Mouse (Mus musculus) ES-E14 (cell line): ENCODE measurements at regions not wholly inside any gene's neighbourhood (a gene's known extent, or its start where the extent isn't known, plus 50 kb on each side); places are given as distances from the start of the nearest gene placed in this dataset.

Experiments
- DNase-seq: peaks from one replicate; pipeline ENCODE4 v3.0.0-alpha.2; 2013; ENCODE audit warnings: low read depth, low spot score
- H3K27ac ChIP-seq: 2 replicates; pipeline ENCODE4 v1.5.1; 2012; ENCODE audit warnings: low read depth, mild to moderate bottlenecking, low read length, moderate library complexity, mixed read lengths; ENCODE audit not compliant: poor library complexity, insufficient read depth, severe bottlenecking
- H3K36me3 ChIP-seq: 2 replicates; pipeline ENCODE4 v1.6.1; 2012; ENCODE audit warnings: mild to moderate bottlenecking, low read length, moderate library complexity, mixed read lengths; ENCODE audit not compliant: control insufficient read depth, poor library complexity, insufficient read depth, severe bottlenecking
- H3K4me1 ChIP-seq, 2 experiments: fragments of 150-350 bp in 1 of 2; sonication (generic) in 1 of 2; 2 replicates each; pipeline ENCODE4 v1.6.1; 2012; ENCODE audit warnings: low read length in 2 of 2, mild to moderate bottlenecking in 1 of 2, mixed read lengths in 1 of 2; ENCODE audit not compliant: control insufficient read depth in 2 of 2, insufficient read depth in 2 of 2, poor library complexity in 1 of 2
- H3K4me3 ChIP-seq, 2 experiments: fragments of 150-350 bp in 1 of 2; sonication (generic) in 1 of 2; 2 replicates each; pipeline ENCODE4 v1.5.1; 2012; ENCODE audit warnings: low read length in 2 of 2, low read depth in 1 of 2, mild to moderate bottlenecking in 1 of 2, mixed read lengths in 1 of 2; ENCODE audit not compliant: insufficient read depth in 1 of 2, poor library complexity in 1 of 2, severe bottlenecking in 1 of 2
- H3K9ac ChIP-seq: 2 replicates; pipeline ENCODE4 v1.6.1; 2012; ENCODE audit warnings: low read depth, mild to moderate bottlenecking, low read length, mixed read lengths; ENCODE audit not compliant: poor library complexity, insufficient read depth, severe bottlenecking
- H3K9me3 ChIP-seq: fragments of 150-350 bp; sonication (generic); 2 replicates; pipeline ENCODE4 v1.6.1; 2012; ENCODE audit warnings: low read depth, mild to moderate bottlenecking, low read length; ENCODE audit not compliant: control insufficient read depth, insufficient read depth
- CHD2 ChIP-seq: IDR thresholded peaks from 2 replicates; pipeline ENCODE4 v1.6.1; 2014; ENCODE audit warnings: mild to moderate bottlenecking, low read depth, low read length, inconsistent platforms
- HCFC1 ChIP-seq: IDR thresholded peaks from 2 replicates; pipeline ENCODE4 v1.6.1; 2012; ENCODE audit warnings: low read length, inconsistent platforms, borderline replicate concordance; ENCODE audit not compliant: insufficient read depth
- MAFK ChIP-seq: IDR thresholded peaks from 2 replicates; pipeline ENCODE4 v1.6.1; 2014; ENCODE audit warnings: mild to moderate bottlenecking, low read depth, low read length, inconsistent platforms; ENCODE audit not compliant: insufficient read depth
- ZC3H11A ChIP-seq: IDR thresholded peaks from 2 replicates; pipeline ENCODE4 v1.6.1; 2012; ENCODE audit warnings: low read depth, mild to moderate bottlenecking, inconsistent platforms, low read length, borderline replicate concordance
- ZNF384 ChIP-seq: IDR thresholded peaks from 2 replicates; pipeline ENCODE4 v1.6.1; 2012; ENCODE audit warnings: low read depth, low read length, inconsistent platforms
- in situ Hi-C, 2 experiments: fragments of 600-800 bp; cut with MboI; formaldehyde crosslinking; loops; one replicate each; pipeline ENCODE4 v1.15.1; 2025; ENCODE audit warnings: low sequenced_read_pairs in 2 of 2, inconsistent platforms in 1 of 2; ENCODE audit not compliant: unreplicated experiment in 2 of 2

GRCm38 (mm10) chrX:157051629-157052315 is 363.3 kb downstream of the Phex start:
- in situ Hi-C loops, result no loop called here
- TF ChIP-seq CHD2 (no peak), ZNF384 (no peak)
- no peak for DNase-seq
- Histone ChIP-seq H3K9me3 (no peaks in the 10 kb centered on the region), H3K36me3 (no peaks in the 10 kb centered on the region), H3K4me1 (no peaks in the 10 kb centered on the region), H3K4me3 (no peak overlapping the region), H3K27ac (no peak overlapping the region), H3K9ac (no peak overlapping the region)

- DNase-seq, result no peak
- in situ Hi-C loops, result no loop called here
- TF ChIP-seq MAFK, result no peak
- TF ChIP-seq HCFC1, result no peak
- no peak for TF ChIP-seq ZNF384
- TF ChIP-seq CHD2, result no peak
- TF ChIP-seq ZC3H11A, result no peak
These were observed 386.2 kb downstream of the Phex start for GRCm38 (mm10) chrX:157028913-157029312.

GRCm38 (mm10) chrX:157024343-157024742 is 390.8 kb downstream of the Phex start:
- in situ Hi-C loops, result no loop called here
- H3K9ac ChIP-seq, result no peak overlapping the region
- no peaks in the 10 kb centered on the region for H3K36me3 ChIP-seq
- H3K27ac ChIP-seq, result no peak overlapping the region
- DNase-seq, result no peak
- no peaks in the 10 kb centered on the region for H3K9me3 ChIP-seq
- no peaks in the 10 kb centered on the region for H3K4me1 ChIP-seq
- H3K4me3 ChIP-seq, result no peak overlapping the region
- no peak for TF ChIP-seq ZNF384
- no peak for TF ChIP-seq ZC3H11A
- TF ChIP-seq CHD2, result no peak
- no peak for TF ChIP-seq HCFC1
- TF ChIP-seq MAFK, result no peak

More at GRCm38 (mm10) chrX:157028913-157029312, 386.2 kb downstream of the Phex start:
- Histone ChIP-seq H3K9ac (no peak overlapping the region), H3K9me3 (no peaks in the 10 kb centered on the region), H3K4me3 (no peak overlapping the region), H3K27ac (no peak overlapping the region), H3K36me3 (no peaks in the 10 kb centered on the region), H3K4me1 (no peaks in the 10 kb centered on the region)

GRCm38 (mm10) chrX:157021851-157022250 is 393.3 kb downstream of the Phex start:
- TF ChIP-seq CHD2 (no peak), ZC3H11A (no peak), ZNF384 (no peak), HCFC1 (no peak), MAFK (no peak)
- Histone ChIP-seq H3K4me3 (no peak overlapping the region), H3K27ac (no peak overlapping the region), H3K9ac (no peak overlapping the region), H3K4me1 (no peaks in the 10 kb centered on the region), H3K9me3 (no peaks in the 10 kb centered on the region), H3K36me3 (no peaks in the 10 kb centered on the region)
- in situ Hi-C loops, result no loop called here
- no peak for DNase-seq

GRCm38 (mm10) chrX:157020337-157020736 is 394.8 kb downstream of the Phex start:
- DNase-seq, result no peak
- in situ Hi-C loops, result no loop called here
- no peaks in the 10 kb centered on the region for H3K9me3 ChIP-seq
- no peak overlapping the region for H3K4me3 ChIP-seq
- no peaks in the 10 kb centered on the region for H3K36me3 ChIP-seq
- no peak overlapping the region for H3K9ac ChIP-seq
- H3K27ac ChIP-seq, result no peak overlapping the region
- TF ChIP-seq HCFC1, result no peak
- no peak for TF ChIP-seq ZC3H11A
- no peak for TF ChIP-seq MAFK
- TF ChIP-seq CHD2, result no peak
- TF ChIP-seq ZNF384, result no peak
- H3K4me1 ChIP-seq, result no peaks in the 10 kb centered on the region
